Mouse (Mus musculus): ENCODE results near the gene St7.

- no peak for TF ChIP-seq CTCF (conservative IDR thresholded peaks at IDR 0.05; ENCODE audit: low read length)
- TF ChIP-seq POU5F1 (IDR thresholded peaks at IDR 0.05; ENCODE audit: borderline replicate concordance, low read length) = no peak
These were observed 275.9 kb downstream of the St7 start for GRCm38 (mm10) chr6:17968467-17969144.

Data from E14TG2a.4 (cell line).